Comparison of ENCODE assay signal across 19 mouse cellular contexts in genomic region chr4:103888086-103888485, GRCm38 (mm10).
DNase-seq lines count a peak whose midpoint lies in the region; ATAC-seq and TF ChIP-seq lines count a peak whose summit lies in the region.
"Had no signal": no experiment of that assay in that cellular context is flagged by ENCODE, and none has a peak within 500 bp of the region (broad histone marks: within the 10 kb centered on the region; RNA-seq: fewer than 3 reads in every experiment).

No protein-coding gene starts in this region.

- H3K4me1 ChIP-seq in hindbrain, postnatal 0 days (ENCODE audit: insufficient read depth, low read length), result no peaks in the 10 kb centered on the region
- no peaks in the 10 kb centered on the region for H3K4me1 ChIP-seq in hindbrain, embryonic 10.5 days (replicated peaks)
- H3K4me1 ChIP-seq in midbrain, postnatal 0 days (ENCODE audit: insufficient read depth, low read length), result no peaks in the 10 kb centered on the region
- no peaks in the 10 kb centered on the region for H3K4me1 ChIP-seq in midbrain, embryonic 10.5 days
- H3K4me1 ChIP-seq: forebrain, embryonic 15.5 days; hindbrain, embryonic 13.5 days had no signal

- ATAC-seq in hindbrain, postnatal 0 days, result no peak
- no peak for ATAC-seq in midbrain, postnatal 0 days (ENCODE audit: low FRiP score)
- ATAC-seq: activated CD4-positive, CD25-positive, alpha-beta regulatory T cell, adult 4 months; forebrain, embryonic 15.5 days; hindbrain, embryonic 16.5 days; inflammation-experienced regulatory T-cells, adult 6 months; intestine, embryonic 16.5 days had no signal

- no peak overlapping the region for H3K4me3 ChIP-seq in hindbrain, postnatal 0 days (ENCODE audit: low read length)
- no peak overlapping the region for H3K4me3 ChIP-seq in hindbrain, embryonic 10.5 days
- no peak overlapping the region for H3K4me3 ChIP-seq in midbrain, postnatal 0 days (ENCODE audit: low read depth, low read length)
- no peak overlapping the region for H3K4me3 ChIP-seq in midbrain, embryonic 10.5 days
- H3K4me3 ChIP-seq: forebrain, embryonic 15.5 days; gastrocnemius, adult 2 months; hindbrain, embryonic 13.5 days had no signal

- H3K9me3 ChIP-seq in hindbrain, postnatal 0 days (ENCODE audit: low read length), result no peaks in the 10 kb centered on the region
- H3K9me3 ChIP-seq in hindbrain, embryonic 10.5 days, result no peaks in the 10 kb centered on the region
- H3K9me3 ChIP-seq in midbrain, postnatal 0 days (ENCODE audit: low read length), result no peaks in the 10 kb centered on the region
- H3K9me3 ChIP-seq in midbrain, embryonic 10.5 days (replicated peaks), result no peaks in the 10 kb centered on the region
- H3K9me3 ChIP-seq: forebrain, embryonic 15.5 days; hindbrain, embryonic 13.5 days had no signal

- no peak overlapping the region for H3K9ac ChIP-seq in hindbrain, postnatal 0 days (replicated peaks; ENCODE audit: low read length)
- no peak overlapping the region for H3K9ac ChIP-seq in midbrain, postnatal 0 days (replicated peaks; ENCODE audit: low read length, poor library complexity, severe bottlenecking)
- H3K9ac ChIP-seq: forebrain, embryonic 15.5 days; hindbrain, embryonic 13.5 days had no signal

- peak; percentile 52 to 60 for DNase-seq in cerebellum, postnatal 10 days
- DNase-seq in cerebellum, adult 8-10 months, result no peak
- peak; percentile 34 for DNase-seq in hindbrain, postnatal 0 days (ENCODE audit: low spot score)
- no peak for DNase-seq in hindbrain, embryonic 10.5 days (ENCODE audit: low spot score)
- DNase-seq in midbrain, postnatal 0 days (ENCODE audit: low spot score), result peak; percentile 37
- DNase-seq in midbrain, embryonic 10.5 days (ENCODE audit: low spot score), result no peak
- DNase-seq: adrenal gland, adult 8-10 months; adrenal gland, postnatal 25 days; cerebellum, adult 11 months; gastrocnemius, adult 2 months; gastrocnemius, postnatal 14 days; heart, adult 11 months had no signal

- no peak for TF ChIP-seq CTCF in hindbrain, postnatal 0 days (IDR thresholded peaks at IDR 0.05; ENCODE audit: low read depth)
- no peak for TF ChIP-seq CTCF in midbrain, postnatal 0 days (IDR thresholded peaks at IDR 0.05)

- no peak overlapping the region for H3K4me2 ChIP-seq in hindbrain, postnatal 0 days (ENCODE audit: low read depth, low read length)
- no peak overlapping the region for H3K4me2 ChIP-seq in midbrain, postnatal 0 days (ENCODE audit: low read depth, low read length, poor library complexity, severe bottlenecking)
- H3K4me2 ChIP-seq: forebrain, embryonic 15.5 days; heart, embryonic 11.5 days; hindbrain, embryonic 13.5 days had no signal

- H3K36me3 ChIP-seq in hindbrain, postnatal 0 days (ENCODE audit: insufficient read depth, low read length), result no peaks in the 10 kb centered on the region
- H3K36me3 ChIP-seq in hindbrain, embryonic 10.5 days, result no peaks in the 10 kb centered on the region
- H3K36me3 ChIP-seq in midbrain, postnatal 0 days (ENCODE audit: insufficient read depth, low read length), result no peaks in the 10 kb centered on the region
- no peaks in the 10 kb centered on the region for H3K36me3 ChIP-seq in midbrain, embryonic 10.5 days
- H3K36me3 ChIP-seq: forebrain, embryonic 15.5 days; hindbrain, embryonic 13.5 days had no signal

- H3K27me3 ChIP-seq in hindbrain, postnatal 0 days (ENCODE audit: insufficient read depth, low read length), result no peaks in the 10 kb centered on the region
- no peaks in the 10 kb centered on the region for H3K27me3 ChIP-seq in hindbrain, embryonic 10.5 days (ENCODE audit: insufficient read depth, poor library complexity, severe bottlenecking)
- H3K27me3 ChIP-seq in midbrain, postnatal 0 days (ENCODE audit: insufficient read depth, low read length), result no peaks in the 10 kb centered on the region
- no peaks in the 10 kb centered on the region for H3K27me3 ChIP-seq in midbrain, embryonic 10.5 days (ENCODE audit: low read depth, poor library complexity, severe bottlenecking)
- H3K27me3 ChIP-seq: forebrain, embryonic 15.5 days; hindbrain, embryonic 13.5 days had no signal

- 63% methylated on average over 2 of the region's 2 CpGs for WGBS in hindbrain, postnatal 0 days
- WGBS in hindbrain, embryonic 10.5 days, result 86% methylated on average over 2 of the region's 2 CpGs
- 79% methylated on average over 2 of the region's 2 CpGs for WGBS in midbrain, postnatal 0 days
- WGBS in midbrain, embryonic 10.5 days, result 85% methylated on average over 2 of the region's 2 CpGs

- H3K27ac ChIP-seq in hindbrain, postnatal 0 days, result no peak overlapping the region
- H3K27ac ChIP-seq in hindbrain, embryonic 10.5 days, result no peak overlapping the region
- H3K27ac ChIP-seq in midbrain, postnatal 0 days (ENCODE audit: low read depth, low read length), result no peak overlapping the region
- no peak overlapping the region for H3K27ac ChIP-seq in midbrain, embryonic 10.5 days (replicated peaks)
- H3K27ac ChIP-seq: forebrain, embryonic 15.5 days; gastrocnemius, adult 2 months; hindbrain, embryonic 13.5 days had no signal

Comparison
In these comparisons a context has a peak if more than half of its experiments do, and no peak if none do; other contexts are left out.
1. DNase-seq: peak in cerebellum, postnatal 10 days (2 of 2), hindbrain, postnatal 0 days (single experiment) and midbrain, postnatal 0 days (single experiment); none in cerebellum, adult 8-10 months (single experiment), hindbrain, embryonic 10.5 days (single experiment) and midbrain, embryonic 10.5 days (single experiment).